Mouse (Mus musculus) testis, adult 2 months (tissue): ENCODE data around the gene Plg.

ENCODE experiments used
- CTCF ChIP-seq: fragments of 200-500 bp; IDR thresholded peaks from 2 replicates; pipeline ENCODE4 v1.5.1; 2012; ENCODE audit warnings: low read depth, mild to moderate bottlenecking, inconsistent platforms, low read length, moderate library complexity; ENCODE audit not compliant: control insufficient read depth, insufficient read depth, insufficient replicate concordance
- POLR2A ChIP-seq: fragments of 200-500 bp; IDR thresholded peaks from 2 replicates; pipeline ENCODE4 v1.6.1; 2012; ENCODE audit warnings: low read depth, mild to moderate bottlenecking, inconsistent platforms, low read length, moderate library complexity; ENCODE audit not compliant: control insufficient read depth

- TF ChIP-seq POLR2A (no peak), CTCF (no peak)
Measured at GRCm38 (mm10) chr17:12364426-12364735, 14.0 kb upstream of the Plg start.
